Mouse (Mus musculus) Patski (cell line): ENCODE results near the gene Mrpl45. TPM values are rescaled to one million over a fixed set of nuclear protein-coding genes. Genes with fewer than 3 reads are reported as not detected.

Experiments
- ATAC-seq: fragments of 100-300 bp; one replicate; pipeline ENCODE4 v1.8.0; 2021
- CTCF ChIA-PET: fragments of 350-600 bp; sonication (Branson Sonifier 250); formaldehyde crosslinking; loops from one replicate; lab custom pipeline; 2022; ENCODE audit warnings: inconsistent platforms; lab: Charles Lee
- POLR2A ChIA-PET: fragments of 350-600 bp; sonication (Branson Sonifier 250); formaldehyde crosslinking; loops from one replicate; lab custom pipeline; 2022; ENCODE audit warnings: antibody characterized with exemption, inconsistent platforms; lab: Charles Lee
- DNase-seq: peaks from one replicate; pipeline ENCODE4 v3.0.0-alpha.2; 2011; ENCODE audit warnings: low read depth, low spot score
- H3K27me3 ChIP-seq: fragments of 371-371 bp; one replicate; pipeline ENCODE4 v1.5.1; 2021
- CTCF ChIP-seq: fragments of 100-300 bp; IDR thresholded peaks from one replicate; pipeline ENCODE4 v1.5.1; 2021
- in situ Hi-C: fragments of 300-500 bp; cut with MboI; formaldehyde crosslinking; loops from 3 replicates; pipeline ENCODE4 v1.11.1; 2018; ENCODE audit warnings: low pct_unique_long_range_greater_than_20kb, mixed read lengths
- polyA plus RNA-seq: library from polyadenylated mRNA; unstranded; gene quantifications from one replicate; pipeline ENCODE4 v1.2.3, GENCODE M21; 2021

Mrpl45 gene
- polyA plus RNA-seq, 1 experiment from 2014 or later = 43.5 TPM

GRCm38 (mm10) chr11:97338302-97338976, 22.9 kb downstream of the Mrpl45 start:
- ChIA-PET POLR2A (no interaction called here), CTCF (no interaction called here)
- DNase-seq = no peak
- ATAC-seq = no peak
- in situ Hi-C loops = loop anchor here (25.0 kb wide), 1 partner anchor 251 kb away; no protein-coding TSS in a partner anchor
- no peaks in the 10 kb centered on the region for H3K27me3 ChIP-seq
- TF ChIP-seq CTCF = no peak

GRCm38 (mm10) chr11:97338977-97339315, 23.4 kb downstream of the Mrpl45 start:
- ChIA-PET CTCF (no interaction called here), POLR2A (no interaction called here)
- in situ Hi-C loops = loop anchor here (25.0 kb wide), 1 partner anchor 252 kb away; no protein-coding TSS in a partner anchor
- no peaks in the 10 kb centered on the region for H3K27me3 ChIP-seq
- no peak for TF ChIP-seq CTCF
- DNase-seq (no peak), ATAC-seq (no peak)

- ATAC-seq (no peak), DNase-seq (no peak)
- ChIA-PET POLR2A (interaction anchor here (0.6 kb wide), 1 partner anchor 52 kb away, joined by 3 read pairs; no protein-coding TSS in a partner anchor), CTCF (interaction anchor here (1.0 kb wide), 1 partner anchor 15 kb away, joined by 4 read pairs; no protein-coding TSS in a partner anchor)
- in situ Hi-C loops = loop anchor here (25.0 kb wide), 1 partner anchor 256 kb away; no protein-coding TSS in a partner anchor
- no peak for TF ChIP-seq CTCF
- no peaks in the 10 kb centered on the region for H3K27me3 ChIP-seq
Observed at GRCm38 (mm10) chr11:97343175-97343574, 27.7 kb downstream of the Mrpl45 start.

GRCm38 (mm10) chr11:97343619-97344018, 28.1 kb downstream of the Mrpl45 start:
- ChIA-PET CTCF (interaction anchor here (0.8 to 1.0 kb wide), 2 partner anchors 9 to 15 kb away, joined by 4 to 5 read pairs; no protein-coding TSS in a partner anchor), POLR2A (interaction anchor here (0.6 kb wide), 1 partner anchor 52 kb away, joined by 3 read pairs; no protein-coding TSS in a partner anchor)
- TF ChIP-seq CTCF = no peak
- no peak for ATAC-seq
- no peak for DNase-seq
- no peaks in the 10 kb centered on the region for H3K27me3 ChIP-seq
- in situ Hi-C loops = loop anchor here (25.0 kb wide), 1 partner anchor 256 kb away; no protein-coding TSS in a partner anchor

- DNase-seq (no peak), ATAC-seq (no peak)
Observed at GRCm38 (mm10) chr11:97345446-97345845, 29.9 kb downstream of the Mrpl45 start.

GRCm38 (mm10) chr11:97346383-97346782, 30.9 kb downstream of the Mrpl45 start:
- in situ Hi-C loops = loop anchor here (25.0 kb wide), 1 partner anchor 259 kb away; no protein-coding TSS in a partner anchor
- no peak for ATAC-seq

More at GRCm38 (mm10) chr11:97345446-97345845, 29.9 kb downstream of the Mrpl45 start:
- POLR2A ChIA-PET = no interaction called here
- CTCF ChIA-PET = no interaction called here
- in situ Hi-C loops = loop anchor here (25.0 kb wide), 1 partner anchor 258 kb away; no protein-coding TSS in a partner anchor
- no peak for TF ChIP-seq CTCF
- H3K27me3 ChIP-seq = no peaks in the 10 kb centered on the region

GRCm38 (mm10) chr11:97347291-97347690, 31.8 kb downstream of the Mrpl45 start:
- POLR2A ChIA-PET = no interaction called here
- ATAC-seq = no peak
- CTCF ChIA-PET = interaction anchor here (0.9 to 1.2 kb wide), 2 partner anchors 11 to 19 kb away, joined by 3 to 4 read pairs; no protein-coding TSS in a partner anchor
- DNase-seq = no peak
- TF ChIP-seq CTCF = no peak
- in situ Hi-C loops = loop anchor here (25.0 kb wide), 1 partner anchor 260 kb away; no protein-coding TSS in a partner anchor
- no peaks in the 10 kb centered on the region for H3K27me3 ChIP-seq

More at GRCm38 (mm10) chr11:97346383-97346782, 30.9 kb downstream of the Mrpl45 start:
- no peak for DNase-seq
- ChIA-PET POLR2A (no interaction called here), CTCF (no interaction called here)
- TF ChIP-seq CTCF = no peak
- H3K27me3 ChIP-seq = no peaks in the 10 kb centered on the region

- peak; percentile 70 for ATAC-seq
- ChIA-PET POLR2A (no interaction called here), CTCF (interaction anchor here (1.6 kb wide), 1 partner anchor 10 kb away, joined by 8 read pairs; no protein-coding TSS in a partner anchor)
- in situ Hi-C loops = no loop called here
- peak; percentile 93 for DNase-seq
- H3K27me3 ChIP-seq = no peaks in the 10 kb centered on the region
- no peak for TF ChIP-seq CTCF
Observed at GRCm38 (mm10) chr11:97350035-97350434, 34.5 kb downstream of the Mrpl45 start.

- POLR2A ChIA-PET = no interaction called here
- ATAC-seq = no peak
- in situ Hi-C loops = no loop called here
- no peak for DNase-seq
- CTCF ChIA-PET = no interaction called here
- H3K27me3 ChIP-seq = no peaks in the 10 kb centered on the region
- TF ChIP-seq CTCF = no peak
Observed at GRCm38 (mm10) chr11:97352027-97352684, 36.6 kb downstream of the Mrpl45 start, which contains the start of gene Gpr179. Gpr179 (minus strand) TSS chr11:97352077.

GRCm38 (mm10) chr11:97352935-97353597, 37.5 kb downstream of the Mrpl45 start:
- in situ Hi-C loops = no loop called here
- ChIA-PET POLR2A (no interaction called here), CTCF (no interaction called here)
- ATAC-seq (no peak), DNase-seq (no peak)
- no peak for TF ChIP-seq CTCF
- H3K27me3 ChIP-seq = no peaks in the 10 kb centered on the region
